Mouse (Mus musculus) heart, embryonic 14.5 days (tissue): ENCODE data around the gene Acot5. TPM values are rescaled to one million over a fixed set of nuclear protein-coding genes. Genes with fewer than 3 reads are reported as not detected.

Experiments used
- ATAC-seq: fragments of 200-750 bp; cut with Nextera tagmentation; 2 replicates; pipeline ENCODE4 v1.8.0; 2017; ENCODE audit warnings: low read depth, moderate TSS enrichment; ENCODE audit not compliant: insufficient number of reproducible peaks, insufficient read depth, low FRiP score
- H3K27ac ChIP-seq, 2 experiments: fragments of 200-500 bp in 1 of 2; fragments of 300-500 bp in 1 of 2; sonication (generic) in 1 of 2; replicated peaks in 1 of 2; 2 replicates each; pipeline ENCODE4 v1.5.1; 2012 to 2014; ENCODE audit warnings: low read depth in 2 of 2, low read length in 2 of 2, control low read depth in 1 of 2, mild to moderate bottlenecking in 1 of 2, mixed read lengths in 1 of 2; ENCODE audit not compliant: control insufficient read depth in 1 of 2, insufficient read depth in 1 of 2
- H3K27me3 ChIP-seq: fragments of 300-500 bp; sonication (generic); 2 replicates; pipeline ENCODE4 v1.6.1; 2014; ENCODE audit warnings: mild to moderate bottlenecking, low read length, control low read depth; ENCODE audit not compliant: control insufficient read depth, insufficient read depth
- H3K36me3 ChIP-seq: fragments of 300-500 bp; sonication (generic); 2 replicates; pipeline ENCODE4 v1.6.1; 2014; ENCODE audit warnings: mild to moderate bottlenecking, control low read depth, low read length, mixed read lengths; ENCODE audit not compliant: control insufficient read depth, insufficient read depth
- H3K4me1 ChIP-seq, 2 experiments: fragments of 200-500 bp in 1 of 2; fragments of 300-500 bp in 1 of 2; sonication (generic) in 1 of 2; 2 replicates each; pipeline ENCODE4 v1.6.1; 2012 to 2014; ENCODE audit warnings: low read length in 2 of 2, control low read depth in 1 of 2, mixed read lengths in 1 of 2; ENCODE audit not compliant: control insufficient read depth in 2 of 2, insufficient read depth in 2 of 2
- H3K4me2 ChIP-seq: fragments of 300-500 bp; sonication (generic); 2 replicates; pipeline ENCODE4 v1.6.1; 2014; ENCODE audit warnings: mild to moderate bottlenecking, low read length
- H3K4me3 ChIP-seq, 2 experiments: fragments of 200-500 bp in 1 of 2; fragments of 300-500 bp in 1 of 2; sonication (generic) in 1 of 2; 2 replicates each; pipeline ENCODE4 v1.5.1; 2012 to 2014; ENCODE audit warnings: low read length in 2 of 2, mild to moderate bottlenecking in 2 of 2, control low read depth in 1 of 2, low read depth in 1 of 2, moderate library complexity in 1 of 2; ENCODE audit not compliant: control insufficient read depth in 1 of 2, insufficient read depth in 1 of 2
- H3K9ac ChIP-seq: fragments of 300-500 bp; sonication (generic); 2 replicates; pipeline ENCODE4 v1.6.1; 2014; ENCODE audit warnings: mild to moderate bottlenecking, low read length
- H3K9me3 ChIP-seq: fragments of 300-500 bp; sonication (generic); 2 replicates; pipeline ENCODE4 v1.6.1; 2016; ENCODE audit warnings: low read length, control low read depth; ENCODE audit not compliant: control insufficient read depth
- WGBS: fragments of 180-500 bp; shearing (Covaris S2); extraction: QIAGEN DNeasy Blood & Tissue Kit; methylation state at CpG from one replicate; pipeline ENCODE4 v1.1.7; 2014; 5-methylcytosine and 5-hydroxymethylcytosine counted together
- polyA plus RNA-seq: library from polyadenylated mRNA; unstranded; fragments of >200 nt; fragmentation: Nextera tagmentation; extraction: Ambion mirVana; gene quantifications from 2 replicates; pipeline ENCODE4 v1.2.1, GENCODE M21; 2014

Gene Acot5
- polyA plus RNA-seq, 1 experiment from 2014 or later: not detected

DNA sequence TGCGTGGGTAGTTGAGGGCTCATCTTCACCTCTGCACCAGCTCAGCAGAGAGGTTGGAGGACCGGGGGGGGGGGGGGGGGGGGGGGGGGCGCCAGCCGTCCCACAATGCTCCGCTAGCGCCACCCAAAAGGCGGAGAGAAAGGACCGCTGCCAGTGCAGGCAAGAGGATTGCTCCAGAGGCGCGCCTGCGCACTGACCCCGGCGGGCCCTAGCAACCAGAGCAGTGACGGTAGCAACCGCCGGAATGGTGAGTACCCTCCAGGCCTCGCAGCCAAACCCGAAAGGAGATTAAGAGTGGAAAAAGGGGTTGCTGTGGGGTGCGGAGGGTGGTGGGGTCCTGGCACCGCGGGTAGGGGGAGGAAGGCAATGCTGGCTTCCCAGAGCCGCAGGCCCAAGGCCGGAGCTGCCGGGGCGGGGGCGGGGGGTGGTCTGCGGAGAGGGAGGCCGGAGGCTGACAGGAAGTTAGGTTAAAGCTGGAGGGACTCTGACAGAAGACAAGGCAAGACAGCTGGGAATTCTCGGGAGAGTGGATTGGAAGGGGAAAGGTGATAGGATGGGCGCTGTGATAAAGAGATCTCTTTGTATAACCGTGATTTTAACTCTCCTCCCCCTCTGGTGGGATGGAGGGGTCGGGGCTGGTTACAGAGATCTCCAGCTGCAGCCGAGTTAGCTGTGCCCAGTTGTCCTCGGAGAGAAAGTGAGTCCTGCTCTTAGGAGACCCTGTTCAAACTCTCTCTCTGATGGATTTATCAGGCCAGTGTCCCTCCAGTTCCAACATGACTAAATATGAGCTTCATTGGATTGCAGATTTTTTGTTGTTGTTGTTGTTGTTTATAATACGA lies 45.2 kb downstream of the Acot5 start, which contains the start of gene Dnal1:
Dnal1 (plus strand) TSS at position 214 of the 842 bp plus-strand sequence.
- H3K9ac ChIP-seq: peak within 1 kb of the TSS; percentile 68
- 2% methylated on average over 33 of the region's 35 CpGs for WGBS
- peaks cover 0 to 7% of the 10 kb centered on the region in 2 experiments; a peak in 2 of 4 replicates for H3K4me1 ChIP-seq
- H3K27me3 ChIP-seq: no peaks in the 10 kb centered on the region
- peak within 1 kb of the TSS; percentile 70 to 86 for H3K4me3 ChIP-seq
- no peak within 1 kb of the TSS; a peak in 1 of 4 replicates for H3K27ac ChIP-seq
- peak within 1 kb of the TSS; percentile 68 for H3K4me2 ChIP-seq
- ATAC-seq: peak; percentile 85
- H3K36me3 ChIP-seq: no peaks in the 10 kb centered on the region
- H3K9me3 ChIP-seq: no peaks in the 10 kb centered on the region

DNA sequence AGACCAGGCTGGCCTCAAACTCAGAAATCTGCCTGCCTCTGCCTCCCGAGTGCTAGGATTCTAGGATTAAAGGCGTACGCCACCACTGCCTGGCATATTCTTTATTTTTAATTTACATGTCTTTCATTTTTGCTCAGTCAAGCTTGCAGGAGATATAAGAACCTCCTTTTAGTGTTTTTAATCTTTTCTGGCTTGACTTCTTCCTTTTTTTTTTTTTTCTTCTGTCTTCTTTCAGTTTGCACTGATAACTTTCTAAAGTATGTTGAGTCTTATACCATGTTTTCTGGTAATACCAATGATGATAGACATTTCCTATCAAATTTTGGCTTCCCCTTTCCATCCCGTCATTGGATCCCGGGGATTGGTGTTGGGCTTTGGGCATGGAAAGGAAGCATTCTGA lies 50.5 kb downstream of the Acot5 start:
- Histone ChIP-seq H3K4me1 (peaks cover 0 to 7% of the 10 kb centered on the region in 2 experiments; a peak in 2 of 4 replicates), H3K9ac (no peak overlapping the region), H3K36me3 (no peaks in the 10 kb centered on the region), H3K4me2 (no peak overlapping the region), H3K4me3 (no peak overlapping the region), H3K27me3 (no peaks in the 10 kb centered on the region), H3K9me3 (no peaks in the 10 kb centered on the region), H3K27ac (no peak overlapping the region)
- ATAC-seq: no peak
- 92% methylated on average over 5 of the region's 5 CpGs for WGBS

Other genes starting within 250 kb of the Acot5 start
- 29.9 and 31.8 TPM in 2 replicates for gene Numb, start 147.4 kb upstream of the Acot5 start, polyA plus RNA-seq
- gene Riox1, start 118.7 kb upstream of the Acot5 start, polyA plus RNA-seq: 7.8 and 9.2 TPM in 2 replicates
- not detected in 2 replicates for gene Heatr4, start 84.5 kb upstream of the Acot5 start, polyA plus RNA-seq
- 79.5 and 81.2 TPM in 2 replicates for gene Acot2, start 81.5 kb upstream of the Acot5 start, polyA plus RNA-seq
- gene Acot1, start 59.8 kb upstream of the Acot5 start, polyA plus RNA-seq: 30.0 and 31.9 TPM in 2 replicates
- gene Acot4, start 30.9 kb upstream of the Acot5 start, polyA plus RNA-seq: 0.30 and 0.32 TPM in 2 replicates
- gene Gm49366, start 30.4 kb upstream of the Acot5 start, polyA plus RNA-seq: not detected in 2 replicates
- gene Acot3, start 17.2 kb upstream of the Acot5 start, polyA plus RNA-seq: 0.72 and 1.0 TPM in 2 replicates
- gene Acot6, start 31.3 kb downstream of the Acot5 start, polyA plus RNA-seq: 1.4 TPM in 2 replicates
- gene Dnal1, start 45.0 kb downstream of the Acot5 start, polyA plus RNA-seq: 2.4 and 3.4 TPM in 2 replicates
- 0.43 and 0.68 TPM in 2 replicates for gene Pnma1, start 79.2 kb downstream of the Acot5 start, polyA plus RNA-seq
- 7.1 and 7.4 TPM in 2 replicates for gene Elmsan1, start 149.6 kb downstream of the Acot5 start, polyA plus RNA-seq
- gene Ptgr2, start 215.9 kb downstream of the Acot5 start, polyA plus RNA-seq: 79.0 and 92.4 TPM in 2 replicates
- gene Zfp410, start 247.5 kb downstream of the Acot5 start, polyA plus RNA-seq: 53.1 and 55.4 TPM in 2 replicates